Mouse (Mus musculus): ENCODE results near the gene Nkx1-2. TPM values are rescaled to one million over a fixed set of nuclear protein-coding genes. Genes with fewer than 3 reads are reported as not detected.

The Nkx1-2 gene
- polyA plus RNA-seq, 1 experiment from 2014 or later, result not detected

GRCm38 (mm10) chr7:132580511-132580910, 18.9 kb downstream of the Nkx1-2 start:
- 60% methylated on average over 6 of the region's 6 CpGs for WGBS
- no peaks in the 10 kb centered on the region for H3K4me1 ChIP-seq (replicated peaks; ENCODE audit: control insufficient read depth, insufficient read depth, low read length)
- no peak overlapping the region for H3K27ac ChIP-seq (ENCODE audit: low read depth, low read length)
- DNase-seq (ENCODE audit: low spot score) (no peak), ATAC-seq (replicated peaks; ENCODE audit: low FRiP score) (no peak)
- no peak overlapping the region for H3K4me2 ChIP-seq
- H3K9ac ChIP-seq (ENCODE audit: low read depth, low read length), result no peak overlapping the region
- no peaks in the 10 kb centered on the region for H3K9me3 ChIP-seq (ENCODE audit: control insufficient read depth, low read length)
- H3K4me3 ChIP-seq (ENCODE audit: low read depth, low read length), result no peak overlapping the region
- H3K27me3 ChIP-seq (replicated peaks; ENCODE audit: control insufficient read depth, insufficient read depth, low read length), result no peaks in the 10 kb centered on the region; the same call in 1 of the 2 replicates
- H3K36me3 ChIP-seq (ENCODE audit: control insufficient read depth, insufficient read depth, low read length), result no peaks in the 10 kb centered on the region

DNA sequence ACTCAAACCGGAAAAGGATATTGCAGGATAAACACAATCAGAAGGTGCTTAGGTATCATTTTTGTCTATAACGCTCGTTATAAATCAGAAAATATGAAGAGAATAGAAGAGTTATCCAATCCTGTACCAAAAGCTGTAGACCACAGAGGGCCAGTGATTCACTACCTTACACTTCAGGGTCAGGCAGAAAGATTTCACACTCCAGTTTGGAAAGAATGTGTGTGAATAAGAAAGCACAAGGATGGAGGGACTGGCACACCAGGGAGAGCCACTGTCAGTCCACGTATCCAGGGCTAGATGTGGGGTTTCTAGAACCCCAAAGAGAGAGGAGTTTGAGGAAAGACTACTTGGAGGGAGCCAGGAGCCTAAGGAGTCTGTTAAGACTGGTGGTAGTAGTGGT, 22.5 kb downstream of the Nkx1-2 start:
- Histone ChIP-seq H3K27ac (ENCODE audit: low read depth, low read length) (no peak overlapping the region), H3K9ac (ENCODE audit: low read depth, low read length) (peak overlapping the region; percentile 83; the same call in 1 of the 2 replicates), H3K9me3 (ENCODE audit: control insufficient read depth, low read length) (no peaks in the 10 kb centered on the region), H3K36me3 (ENCODE audit: control insufficient read depth, insufficient read depth, low read length) (no peaks in the 10 kb centered on the region), H3K4me2 (peak overlapping the region; percentile 60), H3K4me3 (ENCODE audit: low read depth, low read length) (no peak overlapping the region; the same call in 1 of the 2 replicates), H3K4me1 (replicated peaks; ENCODE audit: control insufficient read depth, insufficient read depth, low read length) (peaks cover 10% of the 10 kb centered on the region), H3K27me3 (replicated peaks; ENCODE audit: control insufficient read depth, insufficient read depth, low read length) (no peaks in the 10 kb centered on the region; the same call in 1 of the 2 replicates)
- 44% methylated on average over 4 of the region's 4 CpGs for WGBS
- DNase-seq (ENCODE audit: low spot score) (no peak), ATAC-seq (replicated peaks; ENCODE audit: low FRiP score) (no peak)

DNA sequence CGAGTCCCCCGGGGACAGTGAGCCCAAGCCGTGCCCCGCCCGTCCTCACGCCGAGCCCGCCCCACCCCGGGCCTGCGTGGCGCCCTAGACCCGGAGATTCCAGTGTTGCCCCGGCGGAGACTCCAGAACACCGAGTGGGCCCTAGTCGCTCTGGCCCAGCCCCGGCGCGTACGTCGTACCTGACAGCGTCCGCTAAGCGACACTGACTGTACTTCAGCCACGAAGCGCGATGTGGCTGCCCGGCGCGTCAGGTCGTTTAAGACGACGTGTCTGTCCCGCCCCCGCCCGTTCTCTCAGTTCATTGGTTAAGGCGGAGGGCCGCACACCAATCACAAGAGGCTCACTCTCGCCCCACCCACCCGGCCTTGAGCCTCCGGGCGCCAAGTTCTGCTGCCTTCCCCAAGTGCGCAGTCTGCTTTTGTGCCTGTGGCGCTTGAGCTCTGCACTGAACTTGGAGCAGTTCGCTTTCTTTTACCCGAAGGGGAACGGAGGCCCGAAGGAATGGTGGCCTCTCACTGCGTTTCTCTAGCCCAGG, 23.3 kb downstream of the Nkx1-2 start, which contains the start of gene Oat:
TSS of gene Oat (minus strand) at position 283 of the 535 bp plus-strand sequence.
- peak; percentile 91 for DNase-seq (ENCODE audit: low spot score)
- no peaks in the 10 kb centered on the region for H3K9me3 ChIP-seq (ENCODE audit: control insufficient read depth, low read length)
- no peaks in the 10 kb centered on the region; the same call in 1 of the 2 replicates for H3K27me3 ChIP-seq (replicated peaks; ENCODE audit: control insufficient read depth, insufficient read depth, low read length)
- H3K4me3 ChIP-seq (ENCODE audit: low read depth, low read length), result peak within 1 kb of the TSS; percentile 77
- H3K27ac ChIP-seq (ENCODE audit: low read depth, low read length), result peak within 1 kb of the TSS; percentile 93
- no peaks in the 10 kb centered on the region for H3K36me3 ChIP-seq (ENCODE audit: control insufficient read depth, insufficient read depth, low read length)
- H3K4me1 ChIP-seq (replicated peaks; ENCODE audit: control insufficient read depth, insufficient read depth, low read length), result peaks cover 16% of the 10 kb centered on the region
- peak within 1 kb of the TSS; percentile 60 for H3K4me2 ChIP-seq
- peak within 1 kb of the TSS; percentile 83 for H3K9ac ChIP-seq (ENCODE audit: low read depth, low read length)
- under 1% methylated on average over 49 of the region's 49 CpGs for WGBS
- peak; percentile 95 for ATAC-seq (replicated peaks; ENCODE audit: low FRiP score)

DNA sequence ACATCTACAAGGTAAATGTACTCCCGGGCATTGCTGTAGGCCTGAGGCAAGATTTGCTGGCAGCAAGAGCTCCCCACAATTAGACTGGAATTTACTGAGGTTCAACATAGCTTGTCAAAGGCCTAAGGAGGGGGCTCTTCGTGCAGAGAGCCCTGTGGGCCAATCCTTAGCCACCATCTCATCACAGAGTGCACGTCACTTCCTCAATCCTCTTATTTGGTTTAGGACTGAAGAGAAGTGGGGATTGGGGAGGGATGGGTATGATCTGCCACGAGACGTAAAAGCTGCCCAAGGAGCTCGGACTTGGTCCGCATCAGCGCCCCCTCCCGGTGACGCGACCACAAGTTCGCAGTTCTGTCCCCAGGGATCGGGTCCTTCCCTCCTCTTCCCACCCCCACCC, 23.8 kb downstream of the Nkx1-2 start:
- Histone ChIP-seq H3K9ac (ENCODE audit: low read depth, low read length) (peak overlapping the region; percentile 83), H3K4me1 (replicated peaks; ENCODE audit: control insufficient read depth, insufficient read depth, low read length) (peaks cover 17% of the 10 kb centered on the region), H3K9me3 (ENCODE audit: control insufficient read depth, low read length) (no peaks in the 10 kb centered on the region), H3K27ac (ENCODE audit: low read depth, low read length) (peak overlapping the region; percentile 93), H3K36me3 (ENCODE audit: control insufficient read depth, insufficient read depth, low read length) (no peaks in the 10 kb centered on the region), H3K4me3 (ENCODE audit: low read depth, low read length) (peak overlapping the region; percentile 77), H3K27me3 (replicated peaks; ENCODE audit: control insufficient read depth, insufficient read depth, low read length) (no peaks in the 10 kb centered on the region; the same call in 1 of the 2 replicates), H3K4me2 (peak overlapping the region; percentile 60)
- WGBS, result under 1% methylated on average over 13 of the region's 13 CpGs
- peak; percentile 86 for ATAC-seq (replicated peaks; ENCODE audit: low FRiP score)
- no peak for DNase-seq (ENCODE audit: low spot score)

DNA sequence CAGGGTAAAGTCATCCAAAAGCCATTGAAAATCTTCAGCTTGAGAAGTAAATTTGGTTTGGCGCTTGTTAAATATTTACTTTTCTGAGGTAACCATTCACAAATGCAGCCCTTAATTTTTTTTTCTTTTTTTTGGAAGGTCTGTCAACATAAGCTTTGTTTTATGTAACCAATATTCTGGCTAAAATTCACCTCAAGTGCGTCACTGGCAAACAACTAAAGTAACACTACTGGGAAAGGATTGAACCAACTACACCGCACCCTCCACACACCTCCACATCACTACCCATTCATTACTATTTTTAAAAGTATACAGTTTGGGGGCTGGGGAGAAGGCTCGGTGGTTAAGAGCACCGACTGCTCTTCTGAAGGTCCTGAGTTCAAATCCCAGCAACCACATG, 24.8 kb downstream of the Nkx1-2 start:
- 70% methylated on average over 5 of the region's 5 CpGs for WGBS
- DNase-seq (ENCODE audit: low spot score) (no peak), ATAC-seq (replicated peaks; ENCODE audit: low FRiP score) (no peak)
- Histone ChIP-seq H3K27me3 (replicated peaks; ENCODE audit: control insufficient read depth, insufficient read depth, low read length) (no peaks in the 10 kb centered on the region), H3K36me3 (ENCODE audit: control insufficient read depth, insufficient read depth, low read length) (no peaks in the 10 kb centered on the region), H3K4me1 (replicated peaks; ENCODE audit: control insufficient read depth, insufficient read depth, low read length) (peaks cover 27% of the 10 kb centered on the region), H3K9ac (ENCODE audit: low read depth, low read length) (no peak overlapping the region), H3K4me3 (ENCODE audit: low read depth, low read length) (no peak overlapping the region), H3K4me2 (peak overlapping the region; percentile 16), H3K27ac (ENCODE audit: low read depth, low read length) (no peak overlapping the region), H3K9me3 (ENCODE audit: control insufficient read depth, low read length) (no peaks in the 10 kb centered on the region)

DNA sequence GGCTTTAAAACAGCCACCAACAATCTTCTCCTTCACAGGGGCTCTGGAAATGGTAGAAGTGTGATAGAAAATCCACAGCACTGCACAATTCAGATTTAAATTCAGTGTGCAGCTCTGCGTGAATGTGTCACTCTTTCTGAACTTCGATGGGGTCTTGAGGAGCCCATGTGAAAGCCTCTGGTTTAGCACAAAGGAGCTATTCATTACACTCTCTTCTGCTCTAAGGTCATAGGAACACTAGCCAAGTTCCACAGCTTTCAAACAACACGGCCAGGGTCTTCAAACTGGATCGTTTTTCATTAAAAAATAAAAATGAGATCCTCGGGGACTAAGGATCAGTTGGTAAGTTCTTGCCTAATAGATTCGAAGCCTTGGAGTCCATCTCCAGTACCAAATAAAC, 26.2 kb downstream of the Nkx1-2 start:
- ATAC-seq (replicated peaks; ENCODE audit: low FRiP score), result no peak
- Histone ChIP-seq H3K27ac (ENCODE audit: low read depth, low read length) (0 out of 2 replicates have a peak overlapping the region, but pooled peaks have one; percentile 1), H3K27me3 (replicated peaks; ENCODE audit: control insufficient read depth, insufficient read depth, low read length) (no peaks in the 10 kb centered on the region), H3K9ac (ENCODE audit: low read depth, low read length) (peak overlapping the region; percentile 11; the same call in 1 of the 2 replicates), H3K4me2 (peak overlapping the region; percentile 38), H3K9me3 (ENCODE audit: control insufficient read depth, low read length) (no peaks in the 10 kb centered on the region), H3K36me3 (ENCODE audit: control insufficient read depth, insufficient read depth, low read length) (peaks cover 4% of the 10 kb centered on the region; the same call in 1 of the 2 replicates), H3K4me1 (replicated peaks; ENCODE audit: control insufficient read depth, insufficient read depth, low read length) (peaks cover 28% of the 10 kb centered on the region), H3K4me3 (ENCODE audit: low read depth, low read length) (no peak overlapping the region)
- 85% methylated on average over 6 of the region's 6 CpGs for WGBS
- DNase-seq (ENCODE audit: low spot score), result no peak

- WGBS, result 61% methylated on average over 3 of the region's 3 CpGs
Observed at GRCm38 (mm10) chr7:132572738-132573137, 26.7 kb downstream of the Nkx1-2 start.

DNA sequence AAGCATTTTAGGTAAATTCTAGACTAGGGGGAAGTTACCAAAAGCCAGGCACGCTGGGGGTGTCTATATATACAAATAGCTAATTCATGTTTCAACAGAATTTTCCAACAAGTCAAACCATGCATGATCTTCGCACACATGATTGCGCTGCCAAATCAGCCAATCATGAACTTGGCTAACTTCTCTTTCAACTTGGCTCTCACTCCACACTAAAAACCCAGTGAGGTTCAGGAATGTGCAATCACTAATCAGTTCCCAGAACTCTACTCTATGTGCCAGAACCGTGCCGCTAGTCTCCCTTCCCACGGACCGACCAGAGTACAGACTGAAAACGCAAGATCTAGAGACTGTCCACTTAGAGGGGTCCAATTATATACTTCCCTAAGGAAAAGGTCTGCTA, 28.0 kb downstream of the Nkx1-2 start:
- H3K27ac ChIP-seq (ENCODE audit: low read depth, low read length), result no peak overlapping the region
- no peak overlapping the region for H3K4me2 ChIP-seq
- H3K4me3 ChIP-seq (ENCODE audit: low read depth, low read length), result no peak overlapping the region
- WGBS, result 88% methylated on average over 8 of the region's 8 CpGs
- H3K36me3 ChIP-seq (ENCODE audit: control insufficient read depth, insufficient read depth, low read length), result peaks cover 9% of the 10 kb centered on the region
- no peaks in the 10 kb centered on the region for H3K9me3 ChIP-seq (ENCODE audit: control insufficient read depth, low read length)
- no peaks in the 10 kb centered on the region for H3K27me3 ChIP-seq (replicated peaks; ENCODE audit: control insufficient read depth, insufficient read depth, low read length)
- no peak overlapping the region for H3K9ac ChIP-seq (ENCODE audit: low read depth, low read length)
- DNase-seq (ENCODE audit: low spot score), result no peak
- H3K4me1 ChIP-seq (replicated peaks; ENCODE audit: control insufficient read depth, insufficient read depth, low read length), result peaks cover 28% of the 10 kb centered on the region
- ATAC-seq (replicated peaks; ENCODE audit: low FRiP score), result no peak

More at GRCm38 (mm10) chr7:132572738-132573137, 26.7 kb downstream of the Nkx1-2 start:
- H3K9ac ChIP-seq (ENCODE audit: low read depth, low read length), result no peak overlapping the region
- ATAC-seq (replicated peaks; ENCODE audit: low FRiP score), result no peak
- H3K27ac ChIP-seq (ENCODE audit: low read depth, low read length), result no peak overlapping the region
- no peaks in the 10 kb centered on the region for H3K27me3 ChIP-seq (replicated peaks; ENCODE audit: control insufficient read depth, insufficient read depth, low read length)
- no peak overlapping the region for H3K4me3 ChIP-seq (ENCODE audit: low read depth, low read length)
- no peaks in the 10 kb centered on the region for H3K9me3 ChIP-seq (ENCODE audit: control insufficient read depth, low read length)
- peak overlapping the region; percentile 38 for H3K4me2 ChIP-seq
- H3K36me3 ChIP-seq (ENCODE audit: control insufficient read depth, insufficient read depth, low read length), result peaks cover 4% of the 10 kb centered on the region; the same call in 1 of the 2 replicates
- DNase-seq (ENCODE audit: low spot score), result no peak
- peaks cover 28% of the 10 kb centered on the region for H3K4me1 ChIP-seq (replicated peaks; ENCODE audit: control insufficient read depth, insufficient read depth, low read length)

GRCm38 (mm10) chr7:132570071-132570470, 29.4 kb downstream of the Nkx1-2 start:
- WGBS, result 60% methylated on average over 5 of the region's 5 CpGs
- 0 out of 2 replicates have a peak overlapping the region, but pooled peaks have one; percentile 12 for H3K9ac ChIP-seq (ENCODE audit: low read depth, low read length)
- H3K4me2 ChIP-seq, result peak overlapping the region; percentile 26
- ATAC-seq (replicated peaks; ENCODE audit: low FRiP score) (peak; percentile 92), DNase-seq (ENCODE audit: low spot score) (no peak)
- peak overlapping the region; percentile 55; the same call in 1 of the 2 replicates for H3K27ac ChIP-seq (ENCODE audit: low read depth, low read length)
- H3K4me1 ChIP-seq (replicated peaks; ENCODE audit: control insufficient read depth, insufficient read depth, low read length), result peaks cover 25% of the 10 kb centered on the region
- no peaks in the 10 kb centered on the region for H3K27me3 ChIP-seq (replicated peaks; ENCODE audit: control insufficient read depth, insufficient read depth, low read length)
- peaks cover 12% of the 10 kb centered on the region for H3K36me3 ChIP-seq (ENCODE audit: control insufficient read depth, insufficient read depth, low read length)
- no peak overlapping the region for H3K4me3 ChIP-seq (ENCODE audit: low read depth, low read length)
- no peaks in the 10 kb centered on the region for H3K9me3 ChIP-seq (ENCODE audit: control insufficient read depth, low read length)

All from liver, embryonic 11.5 days (tissue).